In genomic region chr6:100498861-100499271, GRCm38 (mm10) we compare ENCODE assay signal across 16 mouse cellular contexts.
DNase-seq lines count a peak whose midpoint lies in the region; ATAC-seq lines count a peak whose summit lies in the region.
"Had no signal": no experiment of that assay in that cellular context is flagged by ENCODE, and none has a peak within 500 bp of the region (broad histone marks: within the 10 kb centered on the region; RNA-seq: fewer than 3 reads in every experiment).

No protein-coding gene starts in this region.

- peak; percentile 83 for DNase-seq in adrenal gland, adult 2 months
- DNase-seq in adrenal gland, postnatal 4 days (ENCODE audit: low spot score in 2 of 2), result no peak
- peak; percentile 15 for DNase-seq in lung, postnatal 14 days
- DNase-seq in lung, postnatal 25 days (ENCODE audit: low spot score), result no peak
- DNase-seq in adrenal gland, postnatal 10 days, result peak; percentile 41
- DNase-seq in retina, postnatal 1 day, result peak; percentile 43
- no peak for DNase-seq in right cerebral cortex, postnatal 36 days (ENCODE audit: low spot score in 2 of 2)
- DNase-seq: B cell, adult 2 months; cerebellum, adult 9-11 months; liver; thymus, postnatal 36 days had no signal

- H3K9me3 ChIP-seq in kidney, embryonic 16.5 days (ENCODE audit: low read length), result no peaks in the 10 kb centered on the region
- H3K9me3 ChIP-seq: embryonic facial prominence, embryonic 12.5 days; kidney, embryonic 15.5 days had no signal

- H3K9ac ChIP-seq in kidney, embryonic 16.5 days (replicated peaks; ENCODE audit: low read length), result no peak overlapping the region
- H3K9ac ChIP-seq: embryonic facial prominence, embryonic 12.5 days; kidney, embryonic 15.5 days had no signal

- H3K4me3 ChIP-seq in kidney, embryonic 16.5 days (ENCODE audit: low read length), result no peak overlapping the region
- H3K4me3 ChIP-seq: embryonic facial prominence, embryonic 12.5 days; kidney, embryonic 15.5 days had no signal

- H3K27me3 ChIP-seq in kidney, embryonic 16.5 days (ENCODE audit: insufficient read depth, low read length), result no peaks in the 10 kb centered on the region
- H3K27me3 ChIP-seq: embryonic facial prominence, embryonic 12.5 days had no signal

- H3K36me3 ChIP-seq in kidney, embryonic 16.5 days (ENCODE audit: insufficient read depth, low read length), result no peaks in the 10 kb centered on the region
- H3K36me3 ChIP-seq: embryonic facial prominence, embryonic 12.5 days; kidney, embryonic 15.5 days had no signal

- 40% methylated on average over 4 of the region's 4 CpGs for WGBS in kidney, embryonic 16.5 days

- H3K4me1 ChIP-seq in kidney, embryonic 16.5 days (ENCODE audit: insufficient read depth, low read length), result 0 out of 2 replicates have a peak, but pooled peaks cover 10% of the 10 kb centered on the region

- no peak overlapping the region for H3K4me2 ChIP-seq in kidney, embryonic 16.5 days (replicated peaks; ENCODE audit: low read depth, low read length)
- H3K4me2 ChIP-seq: embryonic facial prominence, embryonic 12.5 days; kidney, embryonic 15.5 days had no signal

- H3K27ac ChIP-seq in kidney, embryonic 16.5 days (ENCODE audit: low read length), result no peak overlapping the region
- H3K27ac ChIP-seq: embryonic facial prominence, embryonic 12.5 days; kidney, embryonic 15.5 days had no signal

- no peak for ATAC-seq in kidney, embryonic 16.5 days (ENCODE audit: low FRiP score, low TSS enrichment)
- ATAC-seq: inflammation-experienced regulatory T-cells, adult 6 months; midbrain, embryonic 16.5 days had no signal

Comparison
In these comparisons a context has a peak if more than half of its experiments do, and no peak if none do; other contexts are left out.
1. DNase-seq: peak in adrenal gland, adult 2 months (single experiment), lung, postnatal 14 days (single experiment), adrenal gland, postnatal 10 days (single experiment) and retina, postnatal 1 day (single experiment); none in adrenal gland, postnatal 4 days (0 of 2), lung, postnatal 25 days (single experiment) and right cerebral cortex, postnatal 36 days (0 of 2).